Mouse (Mus musculus) ES-Bruce4 (cell line): ENCODE results near the gene Slc16a11. TPM values are rescaled to one million over a fixed set of nuclear protein-coding genes. Genes with fewer than 3 reads are reported as not detected.
A peak's percentile ranks its signal among the peaks of the same experiment; 100 is the strongest.

Experiments used
- H3K27ac ChIP-seq: 2 replicates; pipeline ENCODE4 v1.5.1; 2012; ENCODE audit warnings: low read length, inconsistent platforms; ENCODE audit not compliant: insufficient read depth
- H3K27me3 ChIP-seq: 2 replicates; pipeline ENCODE4 v1.6.1; 2012; ENCODE audit warnings: mild to moderate bottlenecking, low read length, inconsistent platforms; ENCODE audit not compliant: control insufficient read depth, poor library complexity, insufficient read depth, severe bottlenecking
- H3K36me3 ChIP-seq: 2 replicates; pipeline ENCODE4 v1.6.1; 2012; ENCODE audit warnings: inconsistent platforms, mild to moderate bottlenecking, low read length, moderate library complexity; ENCODE audit not compliant: control insufficient read depth, poor library complexity, insufficient read depth, severe bottlenecking
- H3K4me1 ChIP-seq: one replicate; pipeline ENCODE4 v1.8.1; 2011; ENCODE audit warnings: low read length; ENCODE audit not compliant: control insufficient read depth, insufficient read depth
- H3K4me3 ChIP-seq: 2 replicates; pipeline ENCODE4 v1.5.1; 2011; ENCODE audit warnings: low read depth, mild to moderate bottlenecking, low read length
- H3K9ac ChIP-seq: 2 replicates; pipeline ENCODE4 v1.6.1; 2012; ENCODE audit warnings: low read depth, mild to moderate bottlenecking, inconsistent platforms; ENCODE audit not compliant: poor library complexity, severe bottlenecking
- H3K9me3 ChIP-seq: replicated peaks from 2 replicates; pipeline ENCODE4 v1.6.1; 2012; ENCODE audit warnings: mild to moderate bottlenecking, low read length, inconsistent platforms; ENCODE audit not compliant: control insufficient read depth, poor library complexity, insufficient read depth, severe bottlenecking
- CTCF ChIP-seq: IDR thresholded peaks from one replicate; pipeline ENCODE4 v1.8.1; 2011; ENCODE audit warnings: low read depth, low read length
- EP300 ChIP-seq: IDR thresholded peaks from 2 replicates; pipeline ENCODE4 v1.6.1; 2011; ENCODE audit warnings: low read depth, low read length; ENCODE audit not compliant: insufficient read depth
- POLR2A ChIP-seq: IDR thresholded peaks from one replicate; pipeline ENCODE4 v1.8.1; 2011; ENCODE audit warnings: low read length; ENCODE audit not compliant: insufficient read depth
- polyA plus RNA-seq: library from polyadenylated mRNA; stranded (reverse); fragments of >200 nt; gene quantifications from 2 replicates; pipeline ENCODE4 v1.2.4, GENCODE M21; 2011; ENCODE audit warnings: low read depth; ENCODE audit not compliant: missing spikeins, insufficient read depth, insufficient read length

Slc16a11 gene
- polyA plus RNA-seq, 1 experiment: 2.0 TPM

DNA sequence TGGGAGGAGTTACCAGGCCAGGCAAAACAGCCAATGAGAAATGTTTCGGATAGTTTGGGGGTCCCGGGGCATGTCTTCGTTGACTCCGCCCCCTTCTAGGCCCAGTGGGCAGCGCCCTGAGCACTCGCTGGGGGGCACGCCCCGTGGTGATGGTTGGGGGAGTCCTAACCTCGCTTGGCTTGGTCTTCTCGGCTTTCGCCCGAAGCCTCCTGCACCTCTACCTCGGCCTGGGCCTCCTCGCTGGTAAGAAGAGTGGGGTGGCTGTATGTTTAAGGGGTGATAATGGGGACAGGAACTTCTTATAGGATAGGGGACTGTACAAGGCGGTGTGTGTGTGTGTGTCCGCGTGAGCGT, 2.3 kb downstream of the Slc16a11 start:
- Histone ChIP-seq H3K36me3 (no peaks in the 10 kb centered on the region), H3K4me3 (peak overlapping the region; percentile 43), H3K9me3 (no peaks in the 10 kb centered on the region), H3K9ac (peak overlapping the region; percentile 41), H3K27ac (no peak overlapping the region), H3K27me3 (no peaks in the 10 kb centered on the region), H3K4me1 (no peaks in the 10 kb centered on the region)
- TF ChIP-seq POLR2A (no peak), CTCF (no peak)

DNA sequence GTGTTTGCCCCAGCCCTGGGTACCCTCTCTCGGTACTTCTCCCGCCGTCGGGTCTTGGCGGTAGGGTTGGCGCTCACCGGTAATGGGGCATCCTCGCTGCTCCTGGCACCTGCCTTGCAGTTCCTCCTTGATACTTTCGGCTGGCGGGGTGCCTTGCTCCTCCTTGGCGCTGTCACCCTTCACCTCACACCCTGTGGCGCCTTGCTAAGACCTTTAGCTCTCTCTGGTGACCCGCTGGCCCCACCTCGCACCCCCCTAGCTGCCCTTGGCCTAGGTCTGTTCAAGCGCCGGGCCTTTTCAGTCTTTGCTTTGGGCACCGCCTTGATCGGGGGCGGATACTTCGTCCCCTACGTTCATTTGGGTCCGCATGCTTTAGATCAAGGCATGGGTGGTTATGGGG, 2.7 kb downstream of the Slc16a11 start:
- Histone ChIP-seq H3K27me3 (no peaks in the 10 kb centered on the region), H3K9me3 (no peaks in the 10 kb centered on the region), H3K9ac (peak overlapping the region; percentile 41), H3K4me3 (peak overlapping the region; percentile 43), H3K36me3 (no peaks in the 10 kb centered on the region), H3K27ac (no peak overlapping the region), H3K4me1 (no peaks in the 10 kb centered on the region)
- TF ChIP-seq EP300 (no peak), CTCF (no peak), POLR2A (no peak)

DNA sequence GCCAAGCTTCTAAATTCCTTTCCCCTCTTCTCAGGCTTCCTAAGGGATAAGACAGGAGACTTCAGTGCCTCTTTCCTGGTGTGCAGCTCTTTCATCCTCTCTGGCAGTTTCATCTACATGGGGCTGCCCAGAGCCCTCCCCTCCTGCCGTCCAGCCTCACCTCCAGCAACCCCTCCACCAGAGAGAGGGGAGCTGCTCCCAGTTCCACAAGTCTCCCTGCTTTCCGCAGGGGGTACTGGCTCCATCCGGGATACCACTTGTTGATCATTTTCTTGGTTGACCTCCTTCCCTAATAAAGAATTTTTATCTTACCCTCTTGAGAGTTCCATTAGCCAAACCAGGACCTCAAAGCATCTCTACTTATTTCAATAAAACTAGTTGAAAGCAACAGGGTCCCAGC, 3.6 kb downstream of the Slc16a11 start:
- Histone ChIP-seq H3K9me3 (no peaks in the 10 kb centered on the region), H3K9ac (no peak overlapping the region), H3K4me3 (no peak overlapping the region), H3K36me3 (no peaks in the 10 kb centered on the region), H3K27ac (no peak overlapping the region), H3K27me3 (no peaks in the 10 kb centered on the region), H3K4me1 (no peaks in the 10 kb centered on the region)
- TF ChIP-seq POLR2A: no peak
- no peak for TF ChIP-seq EP300

DNA sequence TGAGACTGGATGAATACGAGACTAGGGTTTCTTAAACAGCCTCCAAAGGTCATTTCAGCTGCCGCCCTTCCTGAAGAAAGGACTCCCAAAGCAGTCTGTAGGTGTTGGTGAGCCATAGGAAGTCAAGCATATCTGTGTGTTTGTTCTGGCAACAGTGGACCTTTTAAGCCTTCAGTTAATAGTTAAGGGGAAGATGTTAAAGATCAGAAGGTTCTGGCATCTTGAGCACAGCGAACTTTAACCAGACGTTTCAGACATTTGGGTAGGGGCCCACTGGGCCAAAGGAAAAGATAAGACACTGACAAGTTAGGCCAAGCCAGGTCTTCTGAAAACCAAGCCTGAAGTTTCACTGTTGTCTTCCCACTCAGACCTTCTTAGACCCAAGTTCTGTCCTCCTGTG, 5.5 kb downstream of the Slc16a11 start:
- Histone ChIP-seq H3K9ac (no peak overlapping the region), H3K27ac (no peak overlapping the region), H3K9me3 (no peaks in the 10 kb centered on the region), H3K27me3 (no peaks in the 10 kb centered on the region), H3K4me1 (peaks cover 2% of the 10 kb centered on the region), H3K36me3 (no peaks in the 10 kb centered on the region), H3K4me3 (no peak overlapping the region)
- TF ChIP-seq EP300 (no peak), CTCF (no peak), POLR2A (no peak)

DNA sequence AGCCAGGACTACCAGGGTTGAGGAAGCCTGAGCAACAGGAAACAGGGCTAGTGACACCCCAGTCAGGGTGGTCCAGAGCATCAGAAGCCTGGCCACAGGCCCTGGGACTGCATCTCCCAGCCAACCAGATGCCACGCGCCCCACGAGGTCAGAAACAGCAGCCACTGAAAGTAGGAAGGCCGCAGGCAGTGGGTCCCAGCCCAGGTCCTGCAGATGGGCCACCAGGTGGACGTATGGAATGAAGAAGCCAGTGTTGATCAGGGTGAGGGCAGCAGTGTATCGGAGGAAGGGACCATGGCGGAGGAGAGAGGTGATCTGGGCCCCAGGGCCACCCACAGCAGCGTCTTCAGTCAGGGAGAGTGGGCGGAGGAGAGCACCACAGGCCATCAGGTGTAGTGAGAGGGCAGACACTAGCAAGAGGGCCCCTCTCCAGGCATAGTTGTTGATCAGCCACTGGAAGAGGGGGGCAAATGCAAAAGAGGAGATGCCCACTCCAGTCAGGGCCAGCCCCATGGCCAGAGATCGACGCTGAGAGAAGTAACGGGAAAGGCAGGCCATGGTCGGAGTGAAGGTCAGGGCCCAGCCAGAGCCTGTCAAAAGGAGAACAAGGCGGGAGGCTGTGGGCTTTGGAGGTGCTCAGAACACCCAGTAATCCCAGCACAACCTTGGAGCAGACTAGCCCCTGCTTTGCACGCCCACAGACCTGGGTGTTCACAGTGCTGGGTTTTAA, 6.4 kb downstream of the Slc16a11 start:
- H3K27me3 ChIP-seq: no peaks in the 10 kb centered on the region

DNA sequence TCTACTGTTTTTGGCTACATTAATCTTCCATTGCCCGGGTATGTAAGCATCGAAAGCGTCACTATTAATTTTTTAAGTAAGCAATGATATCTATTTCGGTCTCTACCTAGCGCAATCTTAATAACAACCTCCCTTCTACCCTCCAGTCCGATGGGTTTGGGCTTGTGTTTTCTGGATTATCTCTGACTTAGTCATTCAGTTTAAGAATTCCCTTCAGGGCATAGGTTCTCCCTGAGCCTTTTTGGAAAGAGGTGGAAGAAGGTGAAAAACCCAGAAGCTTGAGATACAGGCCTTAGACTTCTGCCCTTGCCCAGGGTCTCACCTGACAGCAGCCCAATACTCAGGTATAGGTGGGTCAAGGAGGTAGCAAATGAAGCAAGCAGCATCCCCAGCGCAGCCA, 7.3 kb downstream of the Slc16a11 start:
- Histone ChIP-seq H3K9ac (peak overlapping the region; percentile 56), H3K4me3 (peak overlapping the region; percentile 59), H3K27me3 (no peaks in the 10 kb centered on the region), H3K27ac (peak overlapping the region; percentile 65; the same call in 1 of the 2 replicates), H3K9me3 (no peaks in the 10 kb centered on the region), H3K4me1 (peaks cover 2% of the 10 kb centered on the region), H3K36me3 (0 out of 2 replicates have a peak, but pooled peaks cover 3% of the 10 kb centered on the region)
- TF ChIP-seq POLR2A (no peak), EP300 (no peak), CTCF (no peak)

More for the DNA sequence above, 6.4 kb downstream of the Slc16a11 start:
- TF ChIP-seq POLR2A (no peak), CTCF (no peak), EP300 (no peak)
- Histone ChIP-seq H3K4me3 (no peak overlapping the region), H3K9ac (no peak overlapping the region), H3K9me3 (no peaks in the 10 kb centered on the region), H3K4me1 (peaks cover 2% of the 10 kb centered on the region), H3K27ac (no peak overlapping the region), H3K36me3 (0 out of 2 replicates have a peak, but pooled peaks cover 3% of the 10 kb centered on the region)
